Mouse (Mus musculus): ENCODE measurements around the gene Slc2a4. TPM values are rescaled to one million over a fixed set of nuclear protein-coding genes. Genes with fewer than 3 reads are reported as not detected.

Slc2a4 gene
- polyA plus RNA-seq, 2 experiments = 14.0 to 17.0 TPM

DNA sequence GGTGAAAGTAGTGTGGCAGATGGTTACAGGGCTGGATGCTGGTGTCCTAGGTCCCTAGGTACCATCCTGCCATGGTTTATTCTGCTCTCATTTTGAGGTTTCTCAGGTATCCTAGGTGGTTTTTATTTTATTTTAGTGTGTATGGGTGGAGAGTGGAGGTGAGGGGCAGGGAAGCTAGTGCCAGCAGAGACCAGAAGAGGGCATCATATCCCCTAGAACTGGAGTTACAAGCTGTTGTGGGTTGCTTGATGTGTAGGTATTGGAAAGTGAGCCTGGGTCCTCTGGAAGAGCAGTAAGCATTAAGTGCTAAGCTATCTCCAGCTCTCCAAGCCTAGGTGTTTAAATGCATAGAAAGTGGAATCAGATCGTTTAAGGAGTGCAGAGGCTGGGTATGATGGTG, 4.3 kb upstream of the Slc2a4 start:
- H3K27ac ChIP-seq = no peak overlapping the region
- H3K4me2 ChIP-seq (ENCODE audit: low read depth) = no peak overlapping the region
- H3K4me1 ChIP-seq (replicated peaks; ENCODE audit: control insufficient read depth in 2 of 2, insufficient read depth in 2 of 2, low read length in 1 of 2) = peaks cover 8% of the 10 kb centered on the region in 2 experiments
- no peak for DNase-seq (ENCODE audit: low read depth in 3 of 3, low spot score in 3 of 3)
- no peak for ATAC-seq (ENCODE audit: insufficient read depth)
- TF ChIP-seq EP300 (IDR thresholded peaks at IDR 0.05; ENCODE audit: low read depth) (no peak), CTCF (IDR thresholded peaks at IDR 0.05; ENCODE audit: low read depth) (peak; percentile 46)
- H3K9me3 ChIP-seq (ENCODE audit: control insufficient read depth, low read length) = no peaks in the 10 kb centered on the region
- H3K4me3 ChIP-seq (ENCODE audit: insufficient read depth in 1 of 2, low read depth in 2 of 2, low read length in 2 of 2) = no peak overlapping the region
- no peaks in the 10 kb centered on the region; the same call in 1 of the 2 replicates for H3K27me3 ChIP-seq (ENCODE audit: control insufficient read depth, insufficient read depth, low read length)
- H3K36me3 ChIP-seq (replicated peaks; ENCODE audit: control insufficient read depth, insufficient read depth, low read depth) = no peaks in the 10 kb centered on the region
- H3K9ac ChIP-seq (replicated peaks) = no peak overlapping the region
- 26% methylated on average over 1 of the region's 1 CpGs for WGBS (ENCODE audit: insufficient replicate concordance)

DNA sequence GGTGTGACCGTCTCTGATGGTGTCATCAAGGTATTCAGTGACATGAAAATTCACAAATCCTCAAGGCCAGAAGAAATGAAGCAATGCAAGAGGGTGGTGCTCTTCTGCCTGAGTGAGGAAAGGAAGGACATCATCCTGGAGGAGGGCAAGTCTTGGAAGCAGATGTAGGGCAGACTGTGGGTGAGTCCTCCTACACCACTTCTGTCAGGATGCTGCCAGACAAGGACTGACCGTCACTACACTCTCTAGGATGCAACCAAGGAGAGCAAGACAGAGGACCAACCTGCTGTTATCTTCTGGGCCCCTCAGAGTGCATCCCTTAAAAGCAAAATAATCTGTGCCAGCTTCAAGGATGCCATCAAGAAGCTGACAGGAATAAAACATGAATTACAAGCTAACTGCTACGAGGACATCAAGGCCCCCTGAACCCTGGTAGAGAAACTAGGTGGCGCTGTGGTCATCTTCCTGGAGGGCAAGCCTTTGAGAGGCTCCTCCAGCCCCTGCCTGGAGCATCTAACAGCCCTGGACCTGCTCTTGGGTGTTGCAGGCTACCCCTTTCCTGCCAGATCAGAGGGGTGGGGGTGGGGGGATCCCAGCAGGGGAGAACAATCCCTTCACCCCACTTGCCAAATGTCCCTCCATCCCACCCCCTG, 2.9 kb upstream of the Slc2a4 start:
- Histone ChIP-seq H3K4me1 (replicated peaks; ENCODE audit: control insufficient read depth in 2 of 2, insufficient read depth in 2 of 2, low read length in 1 of 2) (peaks cover 11 to 19% of the 10 kb centered on the region in 2 experiments), H3K27ac (no peak overlapping the region), H3K9ac (replicated peaks) (no peak overlapping the region), H3K4me2 (ENCODE audit: low read depth) (no peak overlapping the region), H3K4me3 (ENCODE audit: insufficient read depth in 1 of 2, low read depth in 2 of 2, low read length in 2 of 2) (no peak overlapping the region), H3K36me3 (replicated peaks; ENCODE audit: control insufficient read depth, insufficient read depth, low read depth) (no peaks in the 10 kb centered on the region), H3K9me3 (ENCODE audit: control insufficient read depth, low read length) (no peaks in the 10 kb centered on the region), H3K27me3 (ENCODE audit: control insufficient read depth, insufficient read depth, low read length) (no peaks in the 10 kb centered on the region; the same call in 1 of the 2 replicates)
- no peak for TF ChIP-seq EP300 (IDR thresholded peaks at IDR 0.05; ENCODE audit: low read depth)
- TF ChIP-seq CTCF (IDR thresholded peaks at IDR 0.05; ENCODE audit: low read depth) = peak; percentile 66
- ATAC-seq (ENCODE audit: insufficient read depth) (no peak), DNase-seq (ENCODE audit: low read depth in 3 of 3, low spot score in 3 of 3) (no peak)
- WGBS (ENCODE audit: insufficient replicate concordance) = 38% methylated on average over 4 of the region's 4 CpGs

DNA sequence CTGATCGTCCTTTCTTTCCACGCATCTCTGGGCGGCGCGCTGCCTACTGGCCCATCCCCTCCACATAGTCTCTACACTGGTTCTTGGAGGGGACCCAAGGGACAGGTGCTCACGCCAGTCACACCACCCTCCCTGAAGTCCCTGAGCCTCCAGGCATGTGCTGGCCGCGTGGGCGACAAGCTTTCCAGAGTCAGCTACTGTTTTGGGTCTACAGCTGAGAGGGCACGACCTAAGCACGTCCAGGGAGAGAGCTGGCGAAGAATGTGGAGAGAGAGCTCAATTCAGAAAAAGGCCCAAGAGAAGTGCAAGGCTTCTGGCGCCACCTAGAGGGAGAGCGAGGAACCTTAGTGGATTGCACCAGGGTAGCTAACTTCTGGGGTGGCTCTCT, 769 bp upstream of the Slc2a4 start:
- Histone ChIP-seq H3K36me3 (replicated peaks; ENCODE audit: control insufficient read depth, insufficient read depth, low read depth) (peaks cover 21% of the 10 kb centered on the region), H3K27ac (peak overlapping the region; percentile 77), H3K27me3 (ENCODE audit: control insufficient read depth, insufficient read depth, low read length) (no peaks in the 10 kb centered on the region; the same call in 1 of the 2 replicates), H3K4me2 (ENCODE audit: low read depth) (peak overlapping the region; percentile 83), H3K4me3 (ENCODE audit: insufficient read depth in 1 of 2, low read depth in 2 of 2, low read length in 2 of 2) (peak overlapping the region; percentile 63 to 88), H3K9ac (replicated peaks) (peak overlapping the region; percentile 72), H3K4me1 (replicated peaks; ENCODE audit: control insufficient read depth in 2 of 2, insufficient read depth in 2 of 2, low read length in 1 of 2) (peaks cover 20 to 27% of the 10 kb centered on the region in 2 experiments), H3K9me3 (ENCODE audit: control insufficient read depth, low read length) (no peaks in the 10 kb centered on the region)
- ATAC-seq (ENCODE audit: insufficient read depth) (peak; percentile 33), DNase-seq (ENCODE audit: low read depth in 3 of 3, low spot score in 3 of 3) (peak; percentile 78 to 84 (median 79))
- peak; percentile 99 for TF ChIP-seq CTCF (IDR thresholded peaks at IDR 0.05; ENCODE audit: low read depth)
- TF ChIP-seq EP300 (IDR thresholded peaks at IDR 0.05; ENCODE audit: low read depth) = no peak
- WGBS (ENCODE audit: insufficient replicate concordance) = 2% methylated on average over 14 of the region's 14 CpGs

DNA sequence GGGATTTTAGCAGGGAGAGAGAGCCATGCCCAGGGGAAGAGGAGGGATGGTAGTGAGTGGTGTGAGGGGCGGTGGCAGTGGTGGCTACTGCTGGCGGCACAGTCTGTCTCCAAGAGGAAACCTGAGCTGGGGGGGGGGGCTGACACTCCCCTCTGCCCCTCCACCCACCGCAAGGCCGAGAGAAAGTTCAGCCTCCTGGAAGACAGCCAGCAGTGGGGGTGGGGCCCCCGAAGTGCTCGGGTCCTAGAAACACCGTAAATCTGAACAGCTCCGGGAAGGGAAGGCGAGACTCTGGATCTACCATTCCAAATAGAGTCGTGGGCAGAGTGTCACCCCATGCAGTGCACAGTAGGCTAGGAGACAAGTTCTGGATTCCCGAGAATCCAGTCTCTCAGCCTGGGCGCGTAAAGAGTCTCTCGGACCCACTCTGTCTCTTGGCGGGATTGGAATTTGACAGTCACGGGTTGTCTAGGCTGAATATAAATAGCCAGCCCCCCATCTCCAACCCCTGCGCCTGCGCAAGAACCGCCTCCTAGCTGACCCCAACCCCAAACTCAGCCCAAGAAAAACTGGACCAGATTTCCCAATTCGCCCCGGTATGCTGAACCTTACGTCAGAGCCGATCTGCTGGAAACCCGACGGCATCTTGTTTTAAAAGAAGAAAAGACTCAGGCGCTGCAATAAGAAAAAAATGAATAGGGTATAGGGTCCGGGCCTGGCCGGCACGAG, 487 bp downstream of the Slc2a4 start:
- peak overlapping the region; percentile 88 to 94 for H3K4me3 ChIP-seq (ENCODE audit: insufficient read depth in 1 of 2, low read depth in 2 of 2, low read length in 2 of 2)
- H3K4me2 ChIP-seq (ENCODE audit: low read depth) = peak overlapping the region; percentile 83
- no peaks in the 10 kb centered on the region; the same call in 1 of the 2 replicates for H3K27me3 ChIP-seq (ENCODE audit: control insufficient read depth, insufficient read depth, low read length)
- peak overlapping the region; percentile 95 for H3K27ac ChIP-seq
- DNase-seq (ENCODE audit: low read depth in 3 of 3, low spot score in 3 of 3) (no peak), ATAC-seq (ENCODE audit: insufficient read depth) (no peak; the same call in 1 of the 2 replicates)
- peak overlapping the region; percentile 96 for H3K9ac ChIP-seq (replicated peaks)
- H3K9me3 ChIP-seq (ENCODE audit: control insufficient read depth, low read length) = no peaks in the 10 kb centered on the region
- H3K36me3 ChIP-seq (replicated peaks; ENCODE audit: control insufficient read depth, insufficient read depth, low read depth) = peaks cover 22% of the 10 kb centered on the region
- H3K4me1 ChIP-seq (replicated peaks; ENCODE audit: control insufficient read depth in 2 of 2, insufficient read depth in 2 of 2, low read length in 1 of 2) = peaks cover 20 to 27% of the 10 kb centered on the region in 2 experiments
- 10% methylated on average over 29 of the region's 29 CpGs for WGBS (ENCODE audit: insufficient replicate concordance)
- TF ChIP-seq CTCF (IDR thresholded peaks at IDR 0.05; ENCODE audit: low read depth) = no peak
- no peak for TF ChIP-seq EP300 (IDR thresholded peaks at IDR 0.05; ENCODE audit: low read depth)

Data from liver, embryonic 14.5 days (tissue).